Mouse (Mus musculus): ENCODE measurements around the gene 1700003H04Rik.

The 1700003H04Rik gene

DNA sequence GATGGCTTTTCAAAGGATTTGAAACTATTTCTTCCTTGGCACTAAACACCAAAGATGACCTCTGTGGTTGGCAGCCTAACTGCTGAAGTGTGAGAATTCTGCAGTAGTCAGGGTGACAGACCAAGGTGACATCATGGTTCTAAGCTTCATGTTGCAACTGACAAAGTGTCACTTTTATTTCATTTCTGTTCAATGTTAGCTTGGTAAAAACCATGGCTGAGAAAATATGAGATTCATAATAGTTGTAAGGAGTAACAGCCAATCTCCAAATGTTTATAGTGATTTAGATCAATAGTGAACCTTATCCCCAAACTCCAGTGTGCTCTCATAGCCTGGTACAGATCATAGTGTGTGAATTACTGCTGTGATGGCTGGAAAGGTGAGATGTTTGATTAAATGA, at the start of gene 1700003H04Rik:
Gene 1700003H04Rik, minus strand, starts transcription at position 101 of the 400 bp plus-strand sequence.
- DNase-seq = no peak

DNA sequence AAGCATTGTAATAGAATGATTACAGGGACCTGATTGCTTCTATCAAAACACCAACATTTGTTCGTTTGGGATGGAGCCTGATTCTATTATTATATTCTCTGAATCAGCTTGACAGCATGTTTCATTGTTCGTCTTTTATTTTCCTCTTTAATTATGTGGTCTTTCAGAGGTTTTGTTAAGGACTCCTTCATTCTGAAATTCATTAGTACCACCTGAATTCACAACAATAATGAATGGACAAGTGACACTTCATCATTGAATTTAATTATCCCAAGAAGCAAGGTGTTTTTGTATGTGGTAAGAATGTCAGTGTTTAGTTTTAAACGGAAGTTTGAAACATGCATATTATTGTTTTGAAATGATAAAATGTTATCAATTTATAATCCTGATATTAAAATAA, 42.1 kb upstream of the 1700003H04Rik start:
- DNase-seq = no peak

DNA sequence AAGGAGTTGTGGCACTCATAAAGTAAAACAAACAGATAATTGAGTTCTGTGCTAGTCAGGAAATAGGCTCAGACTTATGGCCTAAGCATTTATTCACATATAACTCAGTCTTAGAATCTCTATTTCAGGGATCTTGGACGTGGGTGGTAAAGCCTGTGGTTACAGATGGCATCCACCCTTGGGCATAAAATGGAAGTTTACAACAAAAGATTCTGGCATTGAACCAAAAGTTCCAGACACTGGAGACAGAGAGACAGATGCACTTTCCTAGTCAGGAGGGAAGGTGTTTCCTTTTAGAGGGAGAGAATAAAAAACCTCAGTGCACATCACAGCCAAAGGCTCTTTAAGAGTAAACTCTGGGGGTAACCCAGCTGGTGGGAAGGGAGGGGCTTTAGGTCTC, 32.4 kb upstream of the 1700003H04Rik start:
- DNase-seq = no peak

- no peak for DNase-seq
Measured at GRCm38 (mm10) chr3:124609956-124610355, 29.1 kb upstream of the 1700003H04Rik start.

- no peak for DNase-seq
Measured at GRCm38 (mm10) chr3:124606021-124606517, 25.2 kb upstream of the 1700003H04Rik start.

DNA sequence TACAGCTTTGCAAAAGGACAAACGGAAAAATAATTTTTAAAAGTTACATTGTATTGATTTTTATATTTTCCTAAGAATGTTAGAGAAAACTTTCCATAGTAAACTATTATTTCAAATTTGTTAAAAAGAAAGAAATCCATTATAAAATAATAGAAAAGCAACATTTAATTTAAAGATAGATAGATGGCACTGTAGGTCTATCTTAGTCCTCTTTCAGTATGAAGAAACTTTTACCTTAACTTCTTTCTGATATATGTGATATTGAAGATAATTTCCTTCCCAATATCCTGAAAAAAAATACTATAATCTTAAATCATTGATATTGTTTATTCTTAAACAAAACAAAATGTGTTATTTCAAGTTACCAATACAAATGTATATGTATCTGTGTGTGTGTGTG, 24.6 kb upstream of the 1700003H04Rik start:
- no peak for DNase-seq

DNA sequence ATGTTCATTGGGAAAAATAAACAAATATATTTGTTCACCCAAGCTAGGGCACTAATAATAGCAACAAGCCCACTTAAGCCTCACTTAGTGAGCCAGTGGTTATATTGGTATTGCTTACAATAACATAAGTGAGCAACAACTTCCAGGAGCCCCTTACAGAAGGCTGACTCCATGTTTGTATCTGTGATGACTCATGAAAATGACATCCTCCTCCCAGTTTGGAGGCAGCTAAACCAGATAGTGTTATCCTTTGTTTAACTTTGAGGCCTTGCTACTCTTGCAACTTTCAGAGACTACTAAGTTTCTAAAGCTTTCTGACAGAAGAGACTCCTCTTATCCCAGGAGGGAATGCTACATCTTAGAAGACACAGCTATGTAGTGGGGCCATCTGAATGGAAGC, 16.9 kb upstream of the 1700003H04Rik start:
- DNase-seq = no peak

DNA sequence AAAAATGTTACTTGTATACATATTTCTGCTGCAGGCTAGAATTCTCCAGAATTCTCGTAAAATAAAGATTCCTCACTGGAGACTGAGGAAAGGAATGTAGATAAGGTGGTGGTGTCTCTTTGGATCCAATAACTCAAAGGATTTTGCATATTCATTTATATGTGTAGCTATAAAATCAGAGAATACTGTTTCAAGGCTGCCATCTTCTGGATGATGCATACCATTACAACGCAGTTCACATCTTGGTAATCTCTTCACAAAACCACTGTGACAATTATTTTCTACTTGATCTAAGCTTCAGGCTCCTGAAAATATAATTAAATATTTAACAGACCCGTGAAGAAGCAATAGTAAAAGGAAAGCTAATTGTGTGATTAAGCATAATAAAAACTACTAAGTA, 6.6 kb upstream of the 1700003H04Rik start:
- no peak for DNase-seq

- no peak for DNase-seq
Measured at GRCm38 (mm10) chr3:124585761-124586160, 4.9 kb upstream of the 1700003H04Rik start.

DNA sequence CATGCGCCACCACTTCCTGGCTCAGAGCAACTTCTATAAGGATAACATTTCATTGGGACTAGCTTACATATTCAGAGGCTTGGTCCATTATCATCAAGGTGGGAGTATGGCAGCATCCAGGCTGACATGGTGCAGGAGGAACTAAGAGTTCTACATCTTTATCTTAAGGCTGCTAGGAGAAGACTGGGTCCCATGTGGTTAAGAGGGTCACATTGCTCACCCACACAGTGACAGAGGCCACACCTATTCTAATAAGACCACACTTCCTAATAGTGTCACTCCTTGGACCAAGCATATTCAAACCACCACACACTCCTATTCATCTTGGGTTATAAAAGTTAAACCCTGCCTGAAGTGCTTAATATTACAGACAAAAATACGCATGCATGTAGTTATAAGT, 23.6 kb downstream of the 1700003H04Rik start:
- no peak for DNase-seq

GRCm38 (mm10) chr3:124555963-124556362, 24.9 kb downstream of the 1700003H04Rik start:
- DNase-seq = no peak

- DNase-seq = no peak
Measured at GRCm38 (mm10) chr3:124555092-124555491, 25.8 kb downstream of the 1700003H04Rik start.

- no peak for DNase-seq
Measured at GRCm38 (mm10) chr3:124548898-124549297, 32.0 kb downstream of the 1700003H04Rik start.

DNA sequence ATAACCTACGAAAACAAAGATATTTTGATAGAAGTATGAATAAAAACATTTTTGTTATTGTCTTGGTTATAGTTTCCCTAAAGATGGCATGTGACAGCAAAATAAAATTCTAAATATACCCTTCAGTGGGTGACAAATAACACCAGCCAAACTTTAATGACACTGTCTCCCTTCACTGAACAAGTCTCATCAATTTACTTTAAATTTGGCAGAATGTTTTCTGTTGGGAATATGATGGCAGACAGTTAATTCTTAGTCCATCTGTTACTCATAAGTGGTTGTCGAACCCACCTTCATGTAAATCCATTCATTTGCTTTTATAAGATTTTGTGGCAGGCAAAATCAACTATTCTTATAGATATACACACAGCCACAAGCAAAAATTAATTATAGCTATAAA, 42.6 kb downstream of the 1700003H04Rik start:
- DNase-seq = no peak

GRCm38 (mm10) chr3:124536602-124537001, 44.3 kb downstream of the 1700003H04Rik start:
- DNase-seq = no peak

GRCm38 (mm10) chr3:124518786-124519185, 62.1 kb downstream of the 1700003H04Rik start:
- no peak for DNase-seq

Data from spleen, adult 18-20 months (tissue).